Mouse (Mus musculus) skeletal muscle tissue, postnatal 0 days (tissue): ENCODE measurements around the gene Klf1. TPM values are rescaled to one million over a fixed set of nuclear protein-coding genes. Genes with fewer than 3 reads are reported as not detected.

Experiments used
- microRNA-seq, 2 experiments: library from miRNA; unstranded; fragments of <30 nt; microRNA quantifications; one replicate each; pipeline ENCODE4; 2016
- polyA plus RNA-seq: library from polyadenylated mRNA; unstranded; fragments of >200 nt; fragmentation: Nextera tagmentation; extraction: Ambion mirVana; gene quantifications from 2 replicates; pipeline ENCODE4 v1.2.1, GENCODE M21; 2015

Klf1 gene
- polyA plus RNA-seq: 0.33 and 0.42 TPM in 2 replicates

DNA sequence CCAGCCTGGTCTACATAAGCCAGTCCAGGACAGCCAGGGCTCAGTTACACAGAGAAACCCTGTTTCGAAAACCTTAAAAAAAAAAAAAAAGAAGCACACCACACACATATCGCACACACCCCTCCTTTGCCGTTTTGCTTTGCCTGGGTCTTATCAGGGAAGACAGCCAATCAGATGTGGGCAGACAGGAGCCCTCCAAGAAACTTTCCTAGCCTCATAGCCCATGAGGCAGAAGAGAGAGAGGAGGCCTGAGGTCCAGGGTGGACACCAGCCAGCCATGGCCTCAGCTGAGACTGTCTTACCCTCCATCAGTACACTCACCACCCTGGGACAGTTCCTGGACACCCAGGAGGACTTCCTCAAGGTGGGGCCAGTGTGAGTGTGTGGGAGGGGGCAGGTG, at the start of gene Klf1:
TSS of gene Klf1 (plus strand) at position 177 of the 400 bp plus-strand sequence.

DNA sequence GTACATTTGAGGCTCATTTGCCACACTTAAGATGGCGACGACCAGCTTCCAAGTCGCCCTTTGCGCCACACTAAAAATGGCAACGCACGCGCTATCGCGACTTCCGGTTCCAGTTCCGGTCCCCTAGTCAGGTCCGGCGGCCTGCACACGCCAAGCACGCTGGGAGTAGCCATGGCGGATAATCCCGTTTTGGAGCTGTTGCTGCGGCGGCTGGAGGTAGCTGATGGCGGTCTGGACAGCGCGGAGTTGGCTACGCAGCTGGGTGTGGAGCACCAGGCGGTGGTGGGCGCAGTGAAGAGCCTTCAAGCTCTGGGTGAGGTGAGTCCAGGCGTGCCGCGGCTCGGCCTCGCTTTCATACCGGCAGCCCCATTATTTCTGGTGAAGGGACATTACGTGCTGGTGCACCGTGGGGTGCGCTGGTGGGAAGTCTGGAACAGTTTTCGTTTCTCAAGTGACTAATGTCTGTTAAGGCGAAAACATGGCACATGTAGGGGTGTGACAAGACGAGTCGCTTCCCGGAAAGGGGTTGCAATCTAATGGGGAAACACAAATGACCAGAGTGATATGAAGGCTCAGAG, 44.8 kb upstream of the Klf1 start, which contains the start of gene Farsa:
TSS of gene Farsa (plus strand) at position 126 of the 578 bp plus-strand sequence.

DNA sequence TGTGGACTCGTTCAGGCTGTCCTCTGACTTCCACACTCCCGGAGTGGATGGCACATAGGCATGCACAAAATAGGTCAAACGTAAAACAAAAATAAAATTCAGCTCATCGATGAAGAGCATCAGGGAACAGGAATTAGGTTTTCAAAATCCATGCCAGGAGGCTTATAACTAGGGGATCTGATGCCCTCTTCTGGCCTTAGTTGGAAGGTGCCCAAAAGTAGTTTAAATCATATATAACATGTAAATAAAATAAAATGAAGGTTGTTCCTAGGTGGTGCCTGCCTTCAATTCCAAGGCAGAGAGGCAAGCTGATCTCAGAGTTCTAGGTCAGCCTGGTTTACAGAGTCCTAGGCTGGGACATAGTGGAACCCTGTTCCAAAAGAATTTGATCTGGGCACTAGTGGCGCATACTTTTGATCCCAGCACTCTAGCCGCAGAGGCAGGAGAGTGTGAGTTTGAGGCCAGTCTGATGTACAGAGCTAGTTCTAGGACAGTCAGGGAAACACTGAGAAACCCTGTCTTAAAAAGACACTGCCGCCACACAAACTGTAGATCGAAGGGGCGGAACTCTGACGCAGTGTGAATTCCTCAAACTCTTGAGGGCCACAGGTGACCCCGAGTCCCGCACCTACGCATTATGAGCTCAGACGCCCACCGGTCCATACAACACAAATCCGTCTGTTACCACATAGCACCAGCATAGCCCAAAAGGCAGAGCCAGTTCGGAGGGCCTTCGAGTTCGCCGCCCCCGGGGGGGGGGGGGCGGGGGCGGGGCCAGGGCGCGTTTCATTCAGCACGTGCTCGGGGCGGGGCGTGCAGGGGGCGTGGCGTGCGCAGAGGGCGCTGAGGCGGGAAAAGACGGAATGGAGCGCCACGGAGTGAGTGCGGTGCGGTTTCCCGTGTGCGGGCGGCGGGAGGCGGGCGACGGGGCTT, 30.1 kb upstream of the Klf1 start, which contains the start of gene Syce2:
TSS of gene Syce2 (plus strand) at position 736 of the 933 bp plus-strand sequence.

DNA sequence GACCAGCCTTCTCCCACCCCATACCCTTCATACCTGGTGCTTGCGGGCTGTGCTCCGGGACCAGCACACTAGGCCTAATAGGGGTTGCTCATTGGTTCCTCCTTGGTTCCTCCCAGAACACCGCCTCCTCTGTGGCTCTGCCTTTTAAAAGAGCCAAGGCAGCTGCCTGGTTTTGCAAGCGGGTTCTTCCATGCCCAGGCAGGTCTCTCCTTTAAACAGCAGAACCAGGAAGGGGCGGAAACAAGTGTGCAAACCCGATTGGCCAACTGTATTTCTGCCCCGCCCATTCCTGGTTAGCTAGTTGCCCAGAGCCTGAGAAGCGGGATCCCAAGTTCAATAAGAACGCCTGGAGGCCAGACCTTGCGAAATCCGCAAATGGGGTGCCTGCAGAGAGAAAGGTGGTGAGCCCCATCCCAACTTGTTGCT, 8.0 kb upstream of the Klf1 start, which contains the start of gene Gcdh:
TSS of gene Gcdh (minus strand) at position 213 of the 426 bp plus-strand sequence.

GRCm38 (mm10) chr8:84908421-84909161, 6.9 kb downstream of the Klf1 start, which contains the start of gene Dnase2a:
TSS of gene Dnase2a (plus strand) at chr8:84908560.

GRCm38 (mm10) chr8:84936962-84937546, 35.3 kb downstream of the Klf1 start, which contains the start of gene Mast1:
TSS of gene Mast1 (minus strand) at chr8:84937359.

GRCm38 (mm10) chr8:84946528-84947240, 45.0 kb downstream of the Klf1 start, which contains the start of gene Rtbdn:
TSS of gene Rtbdn (plus strand) at chr8:84946991.

Small RNA genes lying within 50 kb of the gene (microRNA-seq; reads per million reads assigned to microRNA genes)
- gene Gm24197 (0 reads per million in 2 experiments), gene Mir7069 (1.1 to 1.2 reads per million in 2 experiments)

Other genes starting within 250 kb of the Klf1 start
- 21.8 and 35.5 TPM in 2 replicates for gene Ier2, start 239.1 kb upstream of the Klf1 start, polyA plus RNA-seq
- 33.7 and 35.7 TPM in 2 replicates for gene Trmt1, start 215.6 kb upstream of the Klf1 start, polyA plus RNA-seq
- 5.8 and 6.1 TPM in 2 replicates for gene Nacc1, start 214.1 kb upstream of the Klf1 start, polyA plus RNA-seq
- 5.4 and 7.1 TPM in 2 replicates for gene Lyl1, start 200.5 kb upstream of the Klf1 start, polyA plus RNA-seq
- gene G430095P16Rik, start 178.9 kb upstream of the Klf1 start, polyA plus RNA-seq: 6.9 and 8.4 TPM in 2 replicates
- 43.9 and 49.1 TPM in 2 replicates for gene Nfix, start 101.6 kb upstream of the Klf1 start, polyA plus RNA-seq
- 8.7 and 8.9 TPM in 2 replicates for gene Dand5, start 79.1 kb upstream of the Klf1 start, polyA plus RNA-seq
- 66.7 and 71.6 TPM in 2 replicates for gene Gadd45gip1, start 70.4 kb upstream of the Klf1 start, polyA plus RNA-seq
- 156 and 158 TPM in 2 replicates for gene Rad23a, start 61.3 kb upstream of the Klf1 start, polyA plus RNA-seq
- 182 and 260 TPM in 2 replicates for gene Calr, start 55.0 kb upstream of the Klf1 start, polyA plus RNA-seq
- gene Farsa, start 44.9 kb upstream of the Klf1 start, polyA plus RNA-seq: 37.7 and 40.9 TPM in 2 replicates
- 11.9 and 16.7 TPM in 2 replicates for gene Syce2, start 29.8 kb upstream of the Klf1 start, polyA plus RNA-seq
- 25.0 and 25.2 TPM in 2 replicates for gene Gcdh, start 8.0 kb upstream of the Klf1 start, polyA plus RNA-seq
- 6.7 and 7.6 TPM in 2 replicates for gene Dnase2a, start 6.6 kb downstream of the Klf1 start, polyA plus RNA-seq
- gene Mast1, start 35.4 kb downstream of the Klf1 start, polyA plus RNA-seq: not detected in 2 replicates
- gene Rtbdn, start 45.1 kb downstream of the Klf1 start, polyA plus RNA-seq: not detected in 2 replicates
- gene Gm49661, start 67.5 kb downstream of the Klf1 start, polyA plus RNA-seq: not detected in 2 replicates
- 348 and 353 TPM in 2 replicates for gene Prdx2, start 67.7 kb downstream of the Klf1 start, polyA plus RNA-seq
- gene Rnaseh2a, start 67.8 kb downstream of the Klf1 start, polyA plus RNA-seq: 41.5 and 48.0 TPM in 2 replicates
- gene Junb, start 76.8 kb downstream of the Klf1 start, polyA plus RNA-seq: 11.2 and 16.5 TPM in 2 replicates
- 7.2 and 8.0 TPM in 2 replicates for gene Hook2, start 88.7 kb downstream of the Klf1 start, polyA plus RNA-seq
- not detected in 2 replicates for gene Best2, start 112.6 kb downstream of the Klf1 start, polyA plus RNA-seq
- 57.5 and 68.3 TPM in 2 replicates for gene Asna1, start 123.4 kb downstream of the Klf1 start, polyA plus RNA-seq
- 61.3 and 74.2 TPM in 2 replicates for gene Trir, start 124.9 kb downstream of the Klf1 start, polyA plus RNA-seq
- gene Tnpo2, start 135.0 kb downstream of the Klf1 start, polyA plus RNA-seq: 11.4 and 12.6 TPM in 2 replicates
- gene Fbxw9, start 158.1 kb downstream of the Klf1 start, polyA plus RNA-seq: 9.5 and 11.5 TPM in 2 replicates
- not detected in 2 replicates for gene Gm5741, start 166.1 kb downstream of the Klf1 start, polyA plus RNA-seq
- 24.6 and 32.1 TPM in 2 replicates for gene Dhps, start 169.8 kb downstream of the Klf1 start, polyA plus RNA-seq
- 66.9 and 70.6 TPM in 2 replicates for gene Wdr83os, start 178.8 kb downstream of the Klf1 start, polyA plus RNA-seq
- 24.8 and 28.0 TPM in 2 replicates for gene Wdr83, start 179.4 kb downstream of the Klf1 start, polyA plus RNA-seq
- 16.2 and 20.6 TPM in 2 replicates for gene Man2b1, start 181.3 kb downstream of the Klf1 start, polyA plus RNA-seq
- gene Zfp791, start 221.2 kb downstream of the Klf1 start, polyA plus RNA-seq: 0.56 and 0.58 TPM in 2 replicates
- not detected in 2 replicates for gene Cks1brt, start 250.0 kb downstream of the Klf1 start, polyA plus RNA-seq